Mouse (Mus musculus) spleen, postnatal 14 days (tissue): ENCODE data around the gene Nr1h2.

Experiments used
- DNase-seq, 2 experiments: peaks; one replicate each; pipeline ENCODE4 v3.0.0; 2021 to 2022; ENCODE audit warnings: low spot score in 2 of 2

Gene Nr1h2

GRCm38 (mm10) chr7:44549621-44550408 is 3.9 kb downstream of the Nr1h2 start:
- DNase-seq: no peak

- DNase-seq: peak; percentile 100
These were observed 5.2 kb downstream of the Nr1h2 start, which contains the start of gene Pold1 for GRCm38 (mm10) chr7:44548497-44549087. Gene Pold1 (minus strand): TSS chr7:44548849.

- DNase-seq: no peak
These were observed 6.0 kb downstream of the Nr1h2 start for GRCm38 (mm10) chr7:44547725-44548124.

GRCm38 (mm10) chr7:44547041-44547440 is 6.7 kb downstream of the Nr1h2 start:
- DNase-seq: no peak

- DNase-seq: no peak
These were observed 7.5 kb downstream of the Nr1h2 start for GRCm38 (mm10) chr7:44546274-44546673.

DNA sequence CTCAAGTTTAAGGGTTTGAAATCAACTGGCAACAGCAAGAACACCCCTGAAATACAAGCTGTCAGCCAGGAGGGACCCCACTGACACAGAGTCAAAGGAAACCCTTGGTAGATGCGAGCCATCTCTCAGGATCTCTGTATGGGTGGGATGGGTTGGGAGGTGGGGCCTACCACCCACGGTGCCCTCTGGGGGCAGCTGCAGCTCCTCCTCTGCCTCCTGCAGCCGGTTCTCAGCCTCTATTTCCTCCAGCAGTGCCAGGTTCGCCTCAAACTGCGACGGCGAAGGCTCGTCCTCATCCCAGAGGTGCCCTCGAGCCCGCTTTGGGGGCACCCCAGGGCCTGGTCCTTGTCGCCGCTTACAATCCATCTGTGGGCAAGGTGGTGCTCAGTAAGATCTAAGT is 10.7 kb downstream of the Nr1h2 start:
- DNase-seq: no peak

DNA sequence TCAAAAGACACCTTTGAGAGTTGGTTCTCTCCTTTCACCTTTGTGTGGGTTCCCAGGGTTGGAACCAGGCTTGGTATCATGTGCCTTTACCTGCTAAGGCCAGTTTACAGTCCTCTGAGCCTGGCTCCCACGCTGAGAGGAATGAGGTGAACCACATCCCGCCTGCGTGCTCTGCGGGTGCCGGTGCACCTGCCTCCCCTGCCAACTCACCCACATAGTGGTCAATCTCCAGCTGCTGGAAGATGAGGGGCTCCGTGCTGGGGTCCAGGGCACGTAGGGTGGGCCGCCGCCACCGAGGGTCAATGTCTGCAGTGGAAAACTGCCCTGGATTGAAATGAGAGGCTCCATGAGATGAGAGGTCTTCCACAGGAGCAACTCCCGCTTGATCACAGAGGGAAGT is 11.2 kb downstream of the Nr1h2 start:
- DNase-seq: no peak

DNA sequence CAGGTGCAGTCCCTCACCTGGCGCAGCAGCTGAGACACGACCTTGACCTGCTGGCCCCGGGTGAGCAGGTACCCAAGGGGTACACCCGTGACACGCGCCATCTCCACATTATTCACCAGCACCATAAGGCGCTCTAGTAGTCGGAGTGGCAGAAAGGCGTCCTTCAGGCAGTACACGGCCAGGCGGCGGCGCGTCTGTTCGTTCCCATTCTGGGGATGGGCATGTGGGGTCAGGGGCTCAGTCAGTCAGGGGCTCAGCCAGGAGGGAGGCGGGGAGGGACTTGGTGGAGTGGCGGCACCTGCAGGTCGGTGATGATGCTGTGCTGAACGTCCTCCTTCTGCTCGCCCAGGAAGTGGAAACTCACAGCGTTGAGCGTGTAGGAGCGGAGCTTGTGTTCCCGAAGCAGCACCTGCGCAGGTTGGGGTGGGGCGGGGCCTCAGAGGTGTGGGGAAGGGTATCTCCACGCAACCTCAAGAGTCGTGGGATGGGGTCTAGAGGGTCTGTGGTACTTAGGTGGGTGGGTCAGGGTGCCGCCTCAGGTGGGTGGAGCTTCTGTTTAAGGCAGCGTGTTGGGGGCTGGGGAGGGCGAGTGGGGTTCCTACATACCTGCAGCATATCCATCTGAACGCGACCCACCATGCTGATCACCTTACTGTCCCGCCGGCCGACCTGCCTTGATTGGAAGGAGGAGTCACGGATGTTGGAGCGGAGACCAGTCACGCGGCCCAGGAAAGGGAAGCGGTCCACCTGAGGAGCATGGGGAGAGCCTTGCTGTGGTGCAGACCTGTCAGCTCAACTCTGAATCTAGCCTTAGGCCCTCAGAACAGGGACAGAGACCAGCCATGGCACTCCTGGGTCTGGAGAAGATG is 14.8 kb downstream of the Nr1h2 start:
- no peak for DNase-seq

- no peak for DNase-seq
These were observed 16.3 kb downstream of the Nr1h2 start for GRCm38 (mm10) chr7:44537496-44537895.

GRCm38 (mm10) chr7:44537009-44537408 is 16.7 kb downstream of the Nr1h2 start:
- no peak for DNase-seq

DNA sequence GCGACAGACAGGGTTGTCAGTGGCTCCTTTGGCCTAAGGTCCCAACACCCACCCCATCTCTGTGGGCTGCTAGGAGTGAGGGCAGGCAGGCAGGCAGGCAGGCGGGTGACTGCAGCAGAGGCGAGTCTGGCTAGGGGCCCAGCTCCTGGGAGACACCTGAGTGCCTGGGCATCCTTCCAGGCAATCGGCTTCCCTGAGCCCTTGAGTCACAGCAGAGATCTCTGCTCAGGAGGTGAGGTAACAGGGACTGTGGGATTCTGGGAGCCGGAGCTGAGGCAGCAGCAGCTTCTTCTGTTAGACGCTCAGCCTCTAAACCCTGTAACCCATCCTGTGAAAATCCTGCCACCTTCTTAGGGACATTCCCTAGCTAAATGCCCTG is 17.2 kb downstream of the Nr1h2 start:
- no peak for DNase-seq

DNA sequence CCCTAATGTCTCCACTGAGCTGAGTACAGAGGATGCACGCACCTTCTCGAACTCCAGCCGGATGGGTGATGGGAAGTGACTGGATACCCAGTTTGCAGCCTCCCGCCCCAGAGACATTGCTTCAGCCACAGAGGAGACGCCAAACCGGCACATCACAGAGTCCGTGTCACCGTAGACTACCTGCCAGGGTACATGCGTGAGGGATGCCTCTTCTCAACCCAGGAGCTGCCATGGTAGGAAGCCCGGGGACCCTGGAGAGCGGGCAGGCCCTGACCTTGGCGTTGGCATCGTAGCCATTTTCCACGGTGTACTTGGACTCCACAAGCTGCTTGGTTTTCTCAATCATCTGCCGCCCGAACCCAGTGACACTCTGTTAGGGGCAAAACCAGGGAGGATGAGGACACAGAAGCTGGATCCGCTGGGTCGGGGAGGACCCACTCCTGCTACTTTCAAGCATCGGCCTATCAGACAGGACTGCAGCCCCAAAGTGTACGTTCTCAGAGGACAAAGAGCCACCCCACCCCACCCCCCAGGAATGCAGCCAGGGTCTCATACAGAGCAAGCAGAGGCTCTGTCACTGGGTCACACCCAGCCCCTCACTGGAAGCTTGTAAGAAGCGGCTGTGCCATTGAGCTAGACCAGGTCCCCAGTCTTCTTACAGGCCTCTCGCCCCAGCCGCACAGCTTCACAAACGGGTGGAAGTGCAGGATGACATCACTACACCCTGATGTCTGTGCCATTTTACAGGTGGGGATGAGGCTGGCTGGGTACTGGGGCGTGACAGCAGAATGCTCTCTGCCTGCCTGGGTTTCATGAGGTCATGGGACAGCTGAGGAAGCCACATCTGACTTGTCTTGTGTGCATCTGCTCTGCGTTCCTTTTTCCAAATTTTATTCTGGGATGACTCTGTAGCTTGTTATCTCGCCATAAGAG is 17.8 kb downstream of the Nr1h2 start:
- no peak for DNase-seq

GRCm38 (mm10) chr7:44534656-44535441 is 18.9 kb downstream of the Nr1h2 start:
- no peak for DNase-seq

GRCm38 (mm10) chr7:44534242-44534641 is 19.5 kb downstream of the Nr1h2 start:
- DNase-seq: peak; percentile 60 to 68

GRCm38 (mm10) chr7:44533746-44534045 is 20.1 kb downstream of the Nr1h2 start:
- DNase-seq: no peak

DNA sequence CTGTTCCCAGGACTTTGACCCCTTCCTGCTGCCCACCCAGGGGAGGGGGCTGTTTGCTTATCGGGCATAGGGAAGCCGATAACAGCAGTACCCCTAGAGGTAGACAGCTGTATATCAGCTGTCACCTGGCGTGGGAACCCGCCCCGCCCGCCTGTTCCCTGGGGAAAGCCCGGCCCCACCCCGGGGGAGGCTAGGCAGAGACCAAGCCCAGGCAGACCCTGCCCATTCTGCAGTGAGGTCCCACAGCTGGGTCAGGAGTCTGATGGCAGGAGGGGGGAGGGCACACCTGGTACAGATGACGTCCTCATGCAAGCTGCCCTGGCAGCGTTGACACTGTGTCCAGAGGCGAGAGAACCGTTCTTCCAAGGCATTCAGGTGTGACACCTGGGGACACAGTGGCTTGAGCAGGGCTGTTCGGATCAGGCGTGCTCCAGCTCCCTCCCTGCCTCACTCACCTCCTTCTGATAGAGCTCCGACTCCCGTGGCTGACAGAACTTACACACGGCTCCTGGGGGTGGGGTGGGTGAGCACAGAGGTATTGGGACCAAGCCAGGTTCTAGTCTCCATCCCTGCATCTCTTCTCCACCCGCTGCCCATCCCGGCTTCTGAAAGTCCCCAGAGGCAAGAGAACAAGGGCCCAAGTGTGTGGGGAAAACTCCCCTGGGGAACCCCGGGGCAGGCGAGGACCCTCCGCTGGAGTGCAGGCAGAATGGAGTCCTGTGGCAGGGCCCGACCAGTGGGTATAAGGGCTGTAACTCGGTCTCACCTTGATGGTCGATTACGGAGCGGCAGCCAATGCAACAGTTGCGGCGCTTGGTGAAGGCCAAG is 20.6 kb downstream of the Nr1h2 start:
- DNase-seq: no peak

DNA sequence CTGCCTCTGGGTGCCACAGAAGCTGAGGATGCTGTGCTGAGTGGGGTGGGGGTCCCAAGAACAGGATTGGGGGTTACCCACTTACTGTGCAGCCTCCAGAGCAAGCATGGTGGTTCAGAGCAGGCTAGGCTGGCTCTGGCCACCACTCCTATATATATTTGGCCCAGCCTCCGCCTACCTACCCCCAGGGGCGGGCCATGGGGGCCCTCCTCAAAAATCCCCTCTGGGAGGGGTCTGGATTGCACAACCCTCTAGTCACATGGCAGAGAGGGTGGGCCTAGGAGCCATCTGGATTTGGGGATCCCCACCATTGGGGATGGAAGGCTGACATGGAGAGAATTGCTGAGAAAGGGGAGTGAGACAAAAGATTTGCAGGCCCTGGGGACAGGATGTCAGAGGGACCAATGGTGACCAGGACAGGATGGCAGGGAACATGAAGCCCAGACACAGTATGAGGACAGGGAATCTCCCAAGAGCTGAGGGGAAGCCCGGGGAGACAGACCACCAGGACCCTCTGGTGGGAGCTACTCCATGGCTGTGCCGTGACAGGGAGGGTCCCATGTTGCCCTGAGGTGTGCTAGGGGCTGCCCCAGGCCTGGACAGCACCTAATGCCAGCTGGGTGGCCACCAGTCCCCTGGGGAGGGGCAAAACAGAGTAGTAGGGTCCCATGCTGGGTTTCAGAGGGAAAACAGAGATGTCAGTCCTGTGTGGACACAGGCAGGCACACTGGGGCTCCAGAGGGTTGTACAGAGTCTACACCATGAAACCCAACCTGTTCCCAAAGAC is 21.6 kb downstream of the Nr1h2 start, which contains the start of gene Spib:
TSS of gene Spib (minus strand) at position 126 of the 787 bp plus-strand sequence.
- no peak for DNase-seq

DNA sequence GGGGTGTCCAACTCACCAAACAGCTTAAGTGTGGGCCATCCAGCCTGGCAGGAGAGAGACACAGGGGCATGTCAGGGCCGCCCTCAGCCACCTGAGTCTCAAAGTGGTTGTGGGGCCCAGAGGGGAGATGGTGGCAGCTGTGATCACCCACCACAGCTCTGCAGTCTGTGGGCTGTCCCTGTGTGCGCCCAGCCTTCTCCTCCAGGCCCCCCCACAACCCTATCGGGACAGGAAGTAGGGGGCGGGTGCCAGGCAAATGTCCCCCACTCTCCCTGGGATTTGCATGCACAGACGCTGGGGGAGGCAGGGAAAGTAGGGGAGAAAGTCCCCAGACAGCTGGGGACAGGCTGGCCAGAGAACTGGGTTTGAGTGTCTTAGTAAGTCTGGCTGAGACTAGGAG is 22.5 kb downstream of the Nr1h2 start:
- DNase-seq: peak; percentile 50 to 65

GRCm38 (mm10) chr7:44530507-44530906 is 23.2 kb downstream of the Nr1h2 start:
- no peak for DNase-seq
